ENCODE assay signal across 8 mouse cellular contexts in genomic region chr15:59864746-59865499, GRCm38 (mm10).
A peak's percentile ranks its signal among the peaks of the same experiment; 100 is the strongest.
DNase-seq lines count a peak whose midpoint lies in the region; ATAC-seq and TF ChIP-seq lines count a peak whose summit lies in the region.

No protein-coding gene starts in this region.

- H3K27ac ChIP-seq in thymus, adult 2 months (ENCODE audit: control insufficient read depth, insufficient read depth, low read length): no peak overlapping the region
- no peak overlapping the region for H3K27ac ChIP-seq in heart, embryonic 13.5 days (replicated peaks)
- H3K27ac ChIP-seq in liver, postnatal 0 days (ENCODE audit: low read depth): no peak overlapping the region

- H3K9me3 ChIP-seq in heart, embryonic 13.5 days: peaks cover 2% of the 10 kb centered on the region; the same call in 1 of the 2 replicates
- no peaks in the 10 kb centered on the region for H3K9me3 ChIP-seq in liver, postnatal 0 days (ENCODE audit: low read length)

- no peak for TF ChIP-seq EP300 in liver, postnatal 0 days (IDR thresholded peaks at IDR 0.05; ENCODE audit: low read depth)

- TF ChIP-seq POLR2A in thymus, adult 2 months (IDR thresholded peaks at IDR 0.05; ENCODE audit: control insufficient read depth, extremely low read depth, insufficient read depth, low read length, poor library complexity): no peak

- no peaks in the 10 kb centered on the region for H3K27me3 ChIP-seq in thymus, adult 2 months (ENCODE audit: control insufficient read depth, insufficient read depth, low read length)
- no peaks in the 10 kb centered on the region for H3K27me3 ChIP-seq in heart, embryonic 13.5 days (replicated peaks)
- no peaks in the 10 kb centered on the region for H3K27me3 ChIP-seq in liver, postnatal 0 days (ENCODE audit: insufficient read depth, low read length)

- H3K9ac ChIP-seq in heart, embryonic 13.5 days: no peak overlapping the region
- no peak overlapping the region for H3K9ac ChIP-seq in liver, postnatal 0 days (replicated peaks)

- DNase-seq in CD4-positive, CD25-positive, alpha-beta regulatory T cell, adult 2 months (ENCODE audit: low read depth, low spot score): peak; percentile 63
- DNase-seq in thymus, adult 2 months: peak; percentile 10
- no peak for DNase-seq in thymus, adult 18-20 months
- peak; percentile 21 for DNase-seq in liver, postnatal 0 days

- no peaks in the 10 kb centered on the region for H3K4me1 ChIP-seq in thymus, adult 2 months (replicated peaks; ENCODE audit: control insufficient read depth, insufficient read depth, low read length)
- H3K4me1 ChIP-seq in heart, embryonic 13.5 days: peaks cover 5% of the 10 kb centered on the region
- 0 out of 2 replicates have a peak, but pooled peaks cover 3% of the 10 kb centered on the region for H3K4me1 ChIP-seq in liver, postnatal 0 days (ENCODE audit: insufficient read depth)

- H3K36me3 ChIP-seq in thymus, adult 2 months (ENCODE audit: control insufficient read depth, insufficient read depth, low read length): no peaks in the 10 kb centered on the region
- H3K36me3 ChIP-seq in heart, embryonic 13.5 days: no peaks in the 10 kb centered on the region
- H3K36me3 ChIP-seq in liver, postnatal 0 days (replicated peaks; ENCODE audit: insufficient read depth, low read length): no peaks in the 10 kb centered on the region

- TF ChIP-seq CTCF in thymus, adult 2 months (IDR thresholded peaks at IDR 0.05; ENCODE audit: borderline replicate concordance, control insufficient read depth, extremely low read depth, insufficient read depth, low read length, poor library complexity): no peak
- peak; percentile 77 for TF ChIP-seq CTCF in liver, postnatal 0 days (IDR thresholded peaks at IDR 0.05; ENCODE audit: low read depth)

- WGBS in thymus, adult 2 months: 37% methylated on average over 18 of the region's 18 CpGs
- WGBS in heart, embryonic 13.5 days: 45% methylated on average over 18 of the region's 18 CpGs
- WGBS in liver, postnatal 0 days (ENCODE audit: insufficient replicate concordance): 28% methylated on average over 18 of the region's 18 CpGs

- H3K4me2 ChIP-seq in heart, embryonic 13.5 days: peak overlapping the region; percentile 58
- H3K4me2 ChIP-seq in liver, postnatal 0 days (ENCODE audit: low read depth, low read length): peak overlapping the region; percentile 40; the same call in 1 of the 2 replicates

- no peak overlapping the region for H3K4me3 ChIP-seq in thymus, adult 2 months (ENCODE audit: control insufficient read depth, insufficient read depth, low read length)
- H3K4me3 ChIP-seq in heart, embryonic 13.5 days: no peak overlapping the region
- no peak overlapping the region for H3K4me3 ChIP-seq in liver, postnatal 0 days (ENCODE audit: low read depth, low read length)

- ATAC-seq in CD4-positive, CD25-positive, alpha-beta regulatory T cell, adult 4 months: no peak
- no peak for ATAC-seq in heart, embryonic 13.5 days (ENCODE audit: extremely low read depth, insufficient number of reproducible peaks, low FRiP score, low TSS enrichment)
- ATAC-seq in liver, postnatal 0 days: peak; percentile 44; the same call in 1 of the 2 replicates
- ATAC-seq in neutrophil, adult 5-6 weeks (ENCODE audit: extremely low read depth, insufficient number of reproducible peaks, low FRiP score, poor library complexity, severe bottlenecking): peak; percentile 77
- no peak for ATAC-seq in activated CD4-positive, CD25-positive, alpha-beta regulatory T cell, adult 4 months

Comparison
In these comparisons a context has a peak if more than half of its experiments do, and no peak if none do; other contexts are left out.
1. DNase-seq: peak in CD4-positive, CD25-positive, alpha-beta regulatory T cell, adult 2 months (single experiment), thymus, adult 2 months (single experiment) and liver, postnatal 0 days (single experiment); none in thymus, adult 18-20 months (0 of 2).
2. ATAC-seq: peak in liver, postnatal 0 days (single experiment) and neutrophil, adult 5-6 weeks (single experiment); none in CD4-positive, CD25-positive, alpha-beta regulatory T cell, adult 4 months (single experiment), heart, embryonic 13.5 days (single experiment) and activated CD4-positive, CD25-positive, alpha-beta regulatory T cell, adult 4 months (single experiment).